Mouse (Mus musculus): ENCODE data around the gene Rc3h2. TPM values are rescaled to one million over a fixed set of nuclear protein-coding genes. Genes with fewer than 3 reads are reported as not detected.

The Rc3h2 gene
- 51.9 and 58.1 TPM in 2 replicates for polyA plus RNA-seq (2011; ENCODE audit: insufficient read length, low read depth, missing spikeins)

DNA sequence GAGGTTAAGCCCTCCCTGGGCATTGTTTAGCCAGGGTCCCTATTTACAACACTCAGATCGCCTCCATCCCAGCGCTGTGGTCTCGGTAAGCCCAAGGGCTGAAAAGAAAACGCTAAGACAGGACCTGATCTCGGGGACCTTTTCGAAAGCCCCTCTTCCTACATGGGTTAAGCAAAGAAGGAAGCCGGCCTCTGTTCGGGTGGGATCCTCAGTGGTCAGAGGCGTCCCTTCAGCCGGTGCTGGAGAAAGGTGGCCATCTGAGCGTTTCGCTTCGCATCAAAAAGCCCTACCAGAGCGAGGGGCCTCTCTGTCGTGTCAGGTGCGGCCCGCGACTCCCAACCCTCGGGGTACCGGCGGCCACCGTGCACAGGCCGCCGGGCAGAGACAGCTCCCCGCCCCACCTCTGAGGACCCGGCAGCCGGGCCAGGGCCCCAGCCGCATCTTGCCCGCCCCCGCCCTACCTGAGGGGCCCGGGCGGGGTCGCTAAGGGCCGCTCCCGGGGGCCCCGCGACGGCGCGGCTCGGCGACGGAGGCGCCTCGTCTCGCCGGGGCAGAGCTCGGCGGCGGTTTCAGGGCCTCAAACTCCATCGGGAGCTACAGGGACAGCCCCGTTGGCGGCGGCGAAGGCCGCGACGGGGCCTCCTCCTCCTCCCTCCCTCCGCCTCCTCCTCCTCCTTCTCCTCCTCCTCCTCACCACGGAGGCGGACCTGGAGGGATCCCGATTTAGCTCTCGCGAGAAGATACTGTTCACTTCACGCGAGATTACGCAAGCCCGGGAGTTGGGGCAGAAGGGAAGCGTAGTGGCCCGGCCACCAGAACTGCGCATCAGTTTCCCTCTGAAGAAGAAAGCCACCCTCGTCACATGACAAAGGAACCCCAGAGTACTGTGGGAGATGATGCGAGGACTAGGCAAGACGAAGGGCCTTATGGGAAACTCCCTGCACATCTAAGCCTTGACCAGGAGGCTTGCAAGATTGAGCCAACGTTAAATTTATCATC is at the start of gene Rc3h2:
Gene Rc3h2, minus strand, starts transcription at position 598 of the 999 bp plus-strand sequence.
- Histone ChIP-seq H3K27ac (ENCODE audit: insufficient read depth, low read length) (peak within 1 kb of the TSS; percentile 34), H3K4me1 (ENCODE audit: control insufficient read depth, insufficient read depth, low read length) (no peaks in the 10 kb centered on the region), H3K4me3 (ENCODE audit: insufficient read depth, low read length) (peak within 1 kb of the TSS; percentile 71)
- TF ChIP-seq POLR2A (IDR thresholded peaks at IDR 0.05; ENCODE audit: low read depth, low read length): peak; percentile 89
- TF ChIP-seq CTCF (IDR thresholded peaks at IDR 0.05; ENCODE audit: borderline replicate concordance, insufficient read depth, low read length): no peak

DNA sequence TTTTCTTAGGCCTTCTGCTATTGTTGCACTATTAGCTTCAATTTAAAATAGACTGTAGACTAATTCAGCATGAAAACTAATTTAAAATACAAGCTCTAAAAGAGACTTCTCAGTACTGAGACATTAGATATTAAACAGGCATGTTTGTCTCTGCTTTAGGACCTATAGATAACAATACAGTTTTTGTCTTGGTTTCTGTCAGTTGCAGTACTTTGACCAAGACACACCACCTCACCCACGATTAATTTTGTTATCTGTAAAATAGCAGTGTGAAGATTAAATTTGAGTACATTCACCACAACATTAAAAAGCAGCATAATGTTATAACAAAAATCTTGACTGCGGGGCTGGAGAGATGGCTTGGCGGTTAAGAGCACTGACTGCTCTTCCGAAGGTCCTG is 43.6 kb upstream of the Rc3h2 start:
- Histone ChIP-seq H3K4me1 (ENCODE audit: control insufficient read depth, insufficient read depth, low read length) (no peaks in the 10 kb centered on the region), H3K27ac (ENCODE audit: insufficient read depth, low read length) (no peak overlapping the region), H3K4me3 (ENCODE audit: insufficient read depth, low read length) (no peak overlapping the region)
- TF ChIP-seq CTCF (IDR thresholded peaks at IDR 0.05; ENCODE audit: borderline replicate concordance, insufficient read depth, low read length) (no peak), POLR2A (IDR thresholded peaks at IDR 0.05; ENCODE audit: low read depth, low read length) (no peak)

DNA sequence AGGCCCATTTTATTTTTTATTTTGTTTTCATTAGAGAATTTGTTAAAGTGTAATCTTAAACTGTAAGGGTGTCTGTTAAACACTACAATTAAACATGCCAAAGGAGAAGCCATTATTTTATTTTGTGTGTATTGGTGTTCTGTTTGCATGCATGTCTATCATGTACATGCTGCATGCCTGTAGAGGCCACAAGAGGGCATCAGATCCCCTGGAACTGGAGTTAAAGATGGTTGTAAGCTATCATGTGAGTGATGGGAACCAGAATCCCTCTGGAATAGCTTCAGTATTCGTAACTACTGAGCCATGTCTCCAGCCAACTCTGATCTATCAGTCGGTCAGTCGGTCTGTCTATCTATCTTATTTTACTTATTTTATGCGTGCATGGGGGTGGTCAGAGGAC is 38.0 kb upstream of the Rc3h2 start:
- no peak for TF ChIP-seq POLR2A (IDR thresholded peaks at IDR 0.05; ENCODE audit: low read depth, low read length)
- no peak for TF ChIP-seq CTCF (IDR thresholded peaks at IDR 0.05; ENCODE audit: borderline replicate concordance, insufficient read depth, low read length)
- H3K27ac ChIP-seq (ENCODE audit: insufficient read depth, low read length): no peak overlapping the region

DNA sequence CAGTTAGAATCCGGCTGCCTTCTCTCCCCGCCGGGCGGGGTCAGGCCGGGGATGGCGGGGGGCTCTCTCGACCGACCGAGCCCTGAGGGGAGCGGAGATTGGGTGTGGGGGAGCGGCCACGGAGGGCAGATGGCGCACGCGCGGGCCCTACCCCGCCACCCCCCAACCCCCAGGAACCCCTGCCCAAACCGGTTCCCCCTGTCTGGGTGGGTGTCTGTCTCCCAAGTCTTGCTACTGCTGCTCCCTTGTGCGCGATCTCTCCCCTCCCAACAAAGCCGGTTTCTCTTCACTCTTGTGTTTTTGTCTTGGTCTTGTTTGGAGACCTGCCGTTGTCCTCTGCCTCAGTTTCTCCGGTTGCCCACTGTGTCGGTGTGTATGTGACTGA is 29.7 kb upstream of the Rc3h2 start:
- H3K4me1 ChIP-seq (ENCODE audit: control insufficient read depth, insufficient read depth, low read length): no peaks in the 10 kb centered on the region
- no peak overlapping the region for H3K27ac ChIP-seq (ENCODE audit: insufficient read depth, low read length)
- peak overlapping the region; percentile 88 for H3K4me3 ChIP-seq (ENCODE audit: insufficient read depth, low read length)
- no peak for TF ChIP-seq POLR2A (IDR thresholded peaks at IDR 0.05; ENCODE audit: low read depth, low read length)
- TF ChIP-seq CTCF (IDR thresholded peaks at IDR 0.05; ENCODE audit: borderline replicate concordance, insufficient read depth, low read length): no peak

More for the DNA sequence above, 38.0 kb upstream of the Rc3h2 start:
- Histone ChIP-seq H3K4me3 (ENCODE audit: insufficient read depth, low read length) (no peak overlapping the region), H3K4me1 (ENCODE audit: control insufficient read depth, insufficient read depth, low read length) (no peaks in the 10 kb centered on the region)

DNA sequence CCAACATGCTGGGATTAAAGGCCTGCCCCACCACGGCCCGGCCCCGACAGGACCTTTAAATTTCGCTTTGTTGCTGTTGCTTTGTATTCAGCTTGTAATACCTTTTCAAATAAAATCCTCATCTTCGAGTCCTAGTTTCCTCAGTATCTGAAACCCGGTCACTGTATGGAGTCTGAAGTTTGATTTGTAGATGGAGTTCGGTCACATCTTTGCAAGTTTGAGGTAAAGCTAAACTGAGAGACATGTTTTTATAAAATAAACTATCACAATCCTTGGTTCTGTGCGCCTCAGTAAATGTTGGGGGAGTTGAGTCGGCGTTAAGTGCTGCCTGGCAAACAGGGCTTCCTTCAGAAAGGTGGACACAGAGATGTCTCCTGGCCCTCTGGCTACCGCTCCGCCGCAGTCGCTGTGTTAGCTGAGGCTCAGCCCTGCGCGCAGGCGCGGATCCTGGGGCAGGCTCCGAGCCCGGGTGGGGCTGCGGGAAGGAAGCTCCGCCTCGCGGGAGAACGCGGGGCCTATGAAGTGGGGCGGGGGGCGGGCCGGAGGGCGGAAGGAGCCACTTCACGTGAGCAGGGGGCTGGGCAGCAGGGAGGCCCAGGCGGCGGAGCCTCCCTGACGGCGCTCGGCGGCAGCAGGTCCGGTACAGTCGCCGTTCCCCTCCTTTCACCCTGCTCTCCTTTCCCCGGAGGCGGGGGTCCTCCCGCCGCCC is 29.1 kb upstream of the Rc3h2 start:
- Histone ChIP-seq H3K4me1 (ENCODE audit: control insufficient read depth, insufficient read depth, low read length) (no peaks in the 10 kb centered on the region), H3K4me3 (ENCODE audit: insufficient read depth, low read length) (peak overlapping the region; percentile 88), H3K27ac (ENCODE audit: insufficient read depth, low read length) (peak overlapping the region; percentile 50)
- TF ChIP-seq POLR2A (IDR thresholded peaks at IDR 0.05; ENCODE audit: low read depth, low read length) (peak; percentile 91), CTCF (IDR thresholded peaks at IDR 0.05; ENCODE audit: borderline replicate concordance, insufficient read depth, low read length) (no peak)

DNA sequence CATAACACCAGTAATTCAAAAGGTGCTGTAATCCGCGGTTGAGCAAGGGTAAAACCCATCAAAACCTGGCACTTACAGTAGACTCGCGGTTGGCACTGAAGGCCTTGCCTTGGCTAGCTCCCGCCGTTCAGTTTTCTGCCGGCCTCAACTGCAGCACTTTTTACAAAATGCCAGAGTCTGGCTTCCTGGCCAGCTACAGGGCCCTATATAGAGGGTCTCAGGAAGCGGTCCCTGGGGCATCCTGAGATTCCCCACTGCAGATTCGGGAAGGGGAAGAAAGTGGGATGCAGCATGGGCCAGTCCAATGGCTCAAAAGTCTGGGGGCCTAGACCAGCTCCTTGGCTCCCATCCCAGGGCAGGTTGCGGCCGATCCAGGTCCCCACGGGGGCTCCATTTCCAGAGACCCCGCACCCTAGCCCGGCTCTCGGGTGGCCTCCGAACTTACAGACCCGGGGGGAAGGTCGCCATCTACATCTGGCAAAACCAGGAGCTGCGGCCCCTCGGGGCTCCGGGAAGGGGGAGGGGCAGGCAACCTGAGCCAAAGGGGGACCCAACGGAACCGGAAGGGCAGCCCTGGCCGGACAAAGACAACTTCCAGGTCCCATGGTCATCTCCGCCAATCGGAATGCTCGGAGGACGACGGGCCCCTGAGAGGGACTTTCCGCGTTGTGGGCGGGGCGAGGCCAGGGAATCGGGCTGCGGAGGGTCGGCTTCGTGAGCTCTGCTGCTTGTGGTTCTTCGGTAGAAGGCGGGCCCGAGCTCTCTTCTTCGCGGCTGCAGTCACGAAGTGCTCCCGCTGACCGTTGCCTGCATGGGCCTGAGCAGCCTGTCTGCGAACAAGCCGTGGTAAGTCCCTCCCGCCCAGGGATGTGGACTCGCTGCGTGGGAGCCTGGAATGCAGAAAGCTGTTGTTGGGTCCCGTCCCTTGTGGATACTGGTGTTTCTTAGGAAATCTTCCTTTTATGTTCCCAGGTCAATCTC is 20.2 kb upstream of the Rc3h2 start, which contains the start of the genes Zbtb26, Zbtb6 and Rabgap1:
Gene Zbtb26, minus strand, starts transcription at position 525 of the 981 bp plus-strand sequence.
Gene Zbtb6, minus strand, starts transcription at position 561 of the 981 bp plus-strand sequence.
Gene Rabgap1, plus strand, starts transcription at position 669 of the 981 bp plus-strand sequence.
- Histone ChIP-seq H3K4me1 (ENCODE audit: control insufficient read depth, insufficient read depth, low read length) (peaks cover 4% of the 10 kb centered on the region; the same call in 1 of the 2 replicates), H3K27ac (ENCODE audit: insufficient read depth, low read length) (peak within 1 kb of the TSS; percentile 80), H3K4me3 (ENCODE audit: insufficient read depth, low read length) (peak within 1 kb of the TSS; percentile 96)
- TF ChIP-seq CTCF (IDR thresholded peaks at IDR 0.05; ENCODE audit: borderline replicate concordance, insufficient read depth, low read length): no peak
- TF ChIP-seq POLR2A (IDR thresholded peaks at IDR 0.05; ENCODE audit: low read depth, low read length): peak; percentile 82

DNA sequence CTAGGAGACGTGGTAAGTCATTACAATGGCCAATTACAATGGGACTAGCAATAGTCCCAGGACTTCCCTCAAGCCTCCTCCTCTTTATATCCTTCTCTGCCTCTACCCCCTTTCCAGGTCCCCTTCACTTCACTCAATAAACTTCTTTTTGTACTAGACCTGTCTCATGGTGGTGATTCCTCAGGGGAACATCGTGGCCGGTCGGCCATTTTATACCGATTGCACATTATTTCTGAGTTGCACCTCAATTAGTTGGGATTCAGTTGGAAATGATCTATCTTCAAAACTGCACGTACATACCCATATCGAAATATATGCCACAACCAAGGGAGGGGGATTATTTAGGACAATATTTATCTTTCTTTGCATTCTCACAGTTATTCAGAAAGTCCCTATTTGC is 8.9 kb upstream of the Rc3h2 start:
- TF ChIP-seq CTCF (IDR thresholded peaks at IDR 0.05; ENCODE audit: borderline replicate concordance, insufficient read depth, low read length) (no peak), POLR2A (IDR thresholded peaks at IDR 0.05; ENCODE audit: low read depth, low read length) (no peak)
- Histone ChIP-seq H3K27ac (ENCODE audit: insufficient read depth, low read length) (peak overlapping the region; percentile 74), H3K4me3 (ENCODE audit: insufficient read depth, low read length) (peak overlapping the region; percentile 40), H3K4me1 (ENCODE audit: control insufficient read depth, insufficient read depth, low read length) (no peaks in the 10 kb centered on the region)

DNA sequence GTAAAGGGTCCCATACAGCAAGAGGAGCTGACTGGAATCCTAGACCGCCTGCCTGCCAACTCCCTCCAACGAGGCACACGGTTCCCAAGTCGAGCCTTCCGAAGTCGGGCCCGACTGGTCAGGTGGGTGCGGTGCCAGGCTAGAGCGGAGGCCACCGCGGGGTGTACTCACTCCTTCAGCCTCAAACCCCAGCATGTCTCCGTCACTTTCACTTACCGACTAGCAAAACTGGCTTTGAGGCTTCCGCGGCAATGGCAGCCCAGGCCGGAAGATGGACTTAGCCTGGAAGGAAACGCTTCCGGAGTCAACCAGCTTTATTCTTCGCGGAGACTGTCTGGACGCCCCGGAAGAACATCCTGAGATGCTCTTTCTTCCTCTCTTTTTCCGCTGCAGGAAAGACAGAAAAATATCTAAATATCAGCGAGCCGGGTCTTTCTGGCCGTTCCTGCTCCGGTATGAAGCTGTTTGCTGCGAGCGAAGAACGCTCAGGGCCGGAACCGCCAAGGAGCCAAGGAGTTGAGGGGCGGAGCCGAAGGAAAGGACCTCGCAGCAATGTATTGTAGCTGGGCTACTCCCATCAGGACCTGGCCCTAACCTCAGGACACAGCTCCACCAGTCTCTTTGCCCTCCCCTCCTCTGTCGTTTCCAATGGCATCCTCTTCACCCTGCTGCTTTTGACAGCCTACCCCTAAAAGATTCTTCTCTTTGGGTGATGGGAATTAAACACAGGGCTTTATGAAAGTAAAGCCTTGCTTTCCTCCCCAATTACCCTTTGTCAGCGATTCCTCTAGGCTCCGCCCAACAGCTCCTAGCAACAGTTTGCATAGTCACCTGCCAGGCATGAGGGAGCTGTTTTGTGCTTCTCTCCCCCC is 8.1 kb upstream of the Rc3h2 start:
- no peaks in the 10 kb centered on the region for H3K4me1 ChIP-seq (ENCODE audit: control insufficient read depth, insufficient read depth, low read length)
- TF ChIP-seq POLR2A (IDR thresholded peaks at IDR 0.05; ENCODE audit: low read depth, low read length) (peak; percentile 73), CTCF (IDR thresholded peaks at IDR 0.05; ENCODE audit: borderline replicate concordance, insufficient read depth, low read length) (no peak)
- H3K4me3 ChIP-seq (ENCODE audit: insufficient read depth, low read length): peak overlapping the region; percentile 83
- H3K27ac ChIP-seq (ENCODE audit: insufficient read depth, low read length): peak overlapping the region; percentile 93
